Mouse (Mus musculus) cerebellum, postnatal 4 days (tissue): ENCODE results near the gene Ephb1.

Experiments
- DNase-seq, 2 experiments: peaks; one replicate each; pipeline ENCODE4 v3.0.0; 2022; ENCODE audit warnings: low spot score in 2 of 2, mixed read lengths in 1 of 2

Ephb1 gene

DNA sequence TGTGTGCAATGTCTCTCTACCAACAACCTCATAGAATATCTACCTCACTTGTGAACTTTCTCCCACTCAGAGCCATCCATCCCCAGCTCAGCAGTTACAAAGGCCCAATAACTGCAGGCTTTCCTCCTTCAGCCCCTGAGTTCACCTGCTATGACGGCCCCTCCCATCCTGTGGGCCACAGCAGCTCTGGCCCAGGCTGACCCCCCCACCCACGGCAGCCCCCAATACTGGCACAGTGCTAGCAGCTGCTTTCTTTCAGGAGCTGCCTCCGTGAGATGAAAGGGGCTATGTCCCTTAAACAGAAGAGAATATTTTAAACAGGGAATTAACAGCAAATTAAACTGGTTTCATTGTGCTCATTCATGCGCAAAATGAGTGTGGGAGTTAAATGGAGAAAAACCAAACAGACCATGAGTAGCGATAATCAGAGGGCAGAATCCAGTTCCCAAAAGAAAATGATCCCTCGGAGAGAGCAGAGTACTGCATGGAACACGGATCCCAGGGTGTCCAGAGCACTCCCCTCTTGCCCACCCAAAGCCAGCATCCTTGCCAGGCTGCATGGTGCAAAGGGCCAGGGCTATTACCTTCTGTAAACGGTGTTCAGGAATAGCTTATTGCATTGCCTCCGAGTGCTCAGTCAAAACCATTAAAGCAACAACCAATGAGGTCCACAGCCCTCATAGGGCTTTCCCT is 105.2 kb downstream of the Ephb1 start:
- no peak for DNase-seq

DNA sequence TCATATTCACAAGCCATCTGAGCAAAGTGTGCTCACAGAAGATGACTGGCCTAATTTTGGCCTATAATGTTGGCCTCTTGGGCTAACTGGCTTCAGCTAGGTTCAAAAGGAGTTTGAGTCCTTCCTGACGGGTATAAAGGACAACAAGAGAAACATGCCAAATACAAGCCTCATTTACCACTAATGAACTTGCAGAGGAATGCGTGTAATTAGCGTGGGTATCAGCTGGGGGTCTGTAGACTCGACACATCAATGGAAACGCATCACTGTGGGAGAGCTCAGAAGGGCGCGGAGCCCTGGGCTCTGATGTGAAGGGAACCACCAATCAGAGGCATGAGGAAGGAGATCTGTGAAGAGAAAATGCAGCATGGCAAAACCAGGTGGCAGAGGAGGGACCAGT is 108.9 kb downstream of the Ephb1 start:
- no peak for DNase-seq

DNA sequence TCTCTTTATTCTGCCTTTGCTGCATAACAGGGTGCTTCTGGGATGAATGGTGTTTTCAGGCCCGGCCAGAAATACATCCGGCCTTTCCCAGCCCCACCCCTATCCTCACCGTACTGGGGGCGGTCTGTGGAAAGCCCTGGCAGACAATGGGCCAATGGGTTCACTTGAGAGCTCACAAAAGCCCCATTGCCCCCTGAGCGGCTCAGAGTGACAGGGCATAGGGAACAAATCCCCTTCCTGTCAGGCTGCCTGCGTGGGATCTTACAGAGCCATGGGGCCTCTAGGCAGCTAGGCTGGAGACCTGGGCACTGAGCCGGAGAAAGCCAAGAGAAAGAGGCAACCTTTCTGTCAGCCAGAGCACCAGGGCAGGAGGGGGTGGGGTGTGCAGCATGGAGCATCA is 111.2 kb downstream of the Ephb1 start:
- peak in 1 of 2 experiments; percentile 22 for DNase-seq

DNA sequence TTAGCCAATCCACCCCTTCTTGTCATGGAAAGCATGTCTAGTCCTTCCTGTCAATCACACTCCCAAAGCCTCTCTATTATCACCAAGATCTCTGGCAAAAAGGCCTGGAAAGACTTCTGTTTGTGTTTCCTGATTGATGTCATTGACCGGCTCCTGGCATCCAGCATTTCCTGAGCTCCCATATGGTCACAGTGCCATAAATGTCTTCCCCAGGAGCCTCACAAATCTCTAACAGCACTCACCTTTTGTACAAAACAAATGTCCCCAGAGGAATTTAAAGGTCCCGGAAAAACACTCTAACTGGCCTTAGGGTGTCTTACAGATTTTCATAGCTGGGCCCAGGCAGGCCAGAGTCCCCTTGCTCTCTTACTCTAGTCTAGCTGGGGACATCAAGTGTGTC is 112.9 kb downstream of the Ephb1 start:
- DNase-seq, result no peak

DNA sequence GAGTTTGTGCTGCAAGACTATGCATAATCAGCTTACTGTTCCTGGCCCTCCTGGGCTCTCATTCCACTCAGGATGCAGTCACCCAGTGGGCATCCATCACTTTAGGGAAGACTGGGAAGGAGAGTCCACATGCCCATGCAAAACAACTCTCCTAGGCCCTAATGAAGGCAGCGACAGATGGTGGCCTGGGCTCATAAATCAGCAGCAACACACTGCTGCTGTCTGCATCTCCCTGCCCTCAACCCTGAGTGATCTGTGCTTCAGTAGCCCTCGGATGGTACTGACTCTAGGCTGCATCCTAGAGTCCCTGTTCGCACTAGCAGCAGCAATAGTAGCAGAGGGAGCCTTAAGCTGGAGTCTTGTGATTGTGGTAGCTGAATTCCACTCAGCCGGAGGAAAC is 114.3 kb downstream of the Ephb1 start:
- no peak for DNase-seq

DNA sequence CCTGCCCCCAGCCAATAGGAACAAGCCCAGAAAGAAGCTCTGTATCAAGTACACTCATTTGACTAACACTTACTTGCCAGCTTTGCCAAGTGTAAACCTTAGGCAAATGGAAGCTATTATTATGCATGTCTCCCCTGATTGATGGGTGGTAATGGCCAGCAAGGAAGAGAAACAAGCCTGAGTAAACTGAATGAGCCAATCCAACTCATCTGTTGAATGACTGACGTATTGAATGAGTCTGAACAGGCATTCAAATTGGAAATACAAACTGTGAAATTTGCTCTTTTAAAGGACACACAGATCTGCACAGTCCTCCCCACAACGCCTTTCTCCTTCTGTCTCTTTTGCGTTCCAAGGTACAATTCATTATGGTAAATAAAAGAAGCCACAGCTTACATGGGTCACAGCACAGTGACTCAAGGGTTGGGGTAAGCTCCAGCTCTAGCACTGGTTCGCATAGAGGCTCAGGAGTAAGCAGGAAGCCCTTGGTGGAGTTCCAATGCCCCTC is 119.0 kb downstream of the Ephb1 start:
- no peak for DNase-seq

DNA sequence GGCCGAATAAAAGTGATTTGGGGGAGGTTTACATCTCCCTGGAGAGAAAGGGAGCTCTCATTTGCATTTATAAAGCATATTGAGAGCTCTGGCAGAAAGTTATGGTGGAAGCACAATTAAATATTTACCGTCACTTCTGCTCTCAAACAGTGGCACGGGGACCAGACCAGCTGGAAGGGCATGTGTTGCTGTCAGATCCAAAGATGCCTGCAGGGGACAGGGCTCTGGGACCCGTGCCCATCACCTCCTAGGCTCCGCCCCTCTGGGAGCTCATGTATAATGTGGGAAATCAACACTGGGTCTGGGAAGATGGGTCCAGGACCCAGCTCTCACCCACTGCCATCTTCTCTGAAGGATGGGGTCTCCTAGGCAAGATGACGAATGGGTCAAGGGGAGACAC is 123.2 kb downstream of the Ephb1 start:
- peak in 1 of 2 experiments; percentile 70 for DNase-seq

DNA sequence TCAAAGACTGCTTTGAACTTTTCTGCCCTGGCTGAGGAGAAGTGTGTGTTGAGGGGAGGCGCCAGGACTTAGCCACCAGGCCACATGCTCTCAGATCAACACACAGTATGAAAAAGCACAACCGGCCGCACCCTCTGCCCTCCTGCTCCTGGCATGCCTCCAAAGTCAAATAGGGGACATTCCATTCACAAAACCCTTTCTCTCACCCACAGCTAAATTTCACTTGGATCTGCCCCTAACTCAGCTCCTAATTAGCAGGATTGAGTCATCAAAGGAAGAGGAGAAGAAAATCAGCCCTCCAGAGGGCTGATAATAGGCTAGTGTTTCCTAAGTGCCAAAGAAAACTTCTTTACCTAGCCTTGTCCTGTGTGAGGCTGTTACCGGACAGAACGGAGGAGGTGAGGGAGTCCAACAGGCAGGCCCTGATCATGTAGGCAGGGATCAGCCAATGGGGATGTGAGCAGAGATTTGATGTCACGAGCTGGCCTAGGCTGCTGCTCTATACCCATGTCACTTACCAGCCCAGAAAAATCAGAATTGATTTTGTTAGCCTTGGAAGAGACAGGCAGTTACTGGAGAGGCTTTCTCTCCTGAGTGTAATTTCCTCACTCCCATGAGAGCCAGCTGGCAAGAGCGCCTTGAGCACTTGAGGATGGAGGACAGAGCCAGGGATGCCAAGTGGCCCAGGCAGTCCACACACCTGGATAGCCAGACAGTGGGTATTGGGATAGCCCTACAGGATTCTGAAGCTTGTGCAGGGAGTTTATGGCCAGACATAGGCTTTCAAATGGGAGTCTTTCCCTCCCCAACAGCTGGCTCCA is 137.5 kb downstream of the Ephb1 start:
- no peak for DNase-seq

DNA sequence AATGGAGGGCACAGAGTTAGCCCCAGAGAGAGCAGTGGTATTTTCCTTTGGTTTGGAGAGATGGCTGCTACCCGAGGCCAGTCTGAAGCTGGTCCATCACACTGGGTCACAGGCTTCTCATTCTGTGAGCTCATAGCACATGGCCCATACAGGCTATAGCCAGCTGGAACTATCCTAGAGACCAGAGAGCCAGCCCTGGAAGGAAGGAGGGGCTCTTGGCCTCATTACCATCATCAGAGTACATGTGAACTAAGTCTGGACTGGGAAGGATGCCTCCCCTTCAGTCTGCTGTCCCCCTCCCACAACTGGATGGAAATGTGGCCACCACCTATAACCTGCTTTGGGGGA is 142.5 kb downstream of the Ephb1 start:
- no peak for DNase-seq

DNA sequence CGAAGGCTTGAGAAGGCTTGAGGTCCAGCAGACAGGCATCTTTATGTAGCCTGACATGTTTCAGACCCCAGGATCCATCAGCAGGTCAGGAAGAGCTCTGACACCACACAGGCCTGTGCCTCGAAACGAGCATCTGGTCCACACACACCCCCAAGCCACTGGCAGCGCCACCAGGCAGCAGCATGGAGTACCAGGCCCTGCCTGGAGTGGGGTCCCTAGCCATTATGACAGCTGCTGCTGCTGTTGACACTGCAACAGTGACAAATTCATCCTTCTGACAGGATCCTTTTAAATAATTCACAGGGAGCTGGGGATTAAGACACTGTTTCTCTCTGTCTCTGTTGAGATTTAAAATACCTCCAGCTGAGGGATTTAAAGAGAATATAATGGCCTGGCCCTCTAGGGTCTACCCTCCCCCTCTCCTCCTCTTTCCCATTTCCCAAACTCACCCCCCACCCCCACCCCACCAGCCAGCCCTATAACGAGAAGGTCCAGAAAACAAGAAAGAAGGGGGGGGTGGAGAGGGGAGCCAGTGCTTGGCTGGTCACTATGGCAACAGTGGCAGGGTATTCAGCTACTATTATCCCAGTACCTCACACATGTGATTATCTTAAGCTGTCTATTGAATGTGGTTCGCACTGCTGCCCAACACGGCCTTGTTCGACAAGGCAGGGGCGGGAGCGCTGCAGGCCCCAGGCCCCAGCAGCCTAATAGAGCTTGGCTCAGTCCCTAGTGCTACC is 143.0 kb downstream of the Ephb1 start:
- DNase-seq, result peak in 1 of 2 experiments; percentile 19

DNA sequence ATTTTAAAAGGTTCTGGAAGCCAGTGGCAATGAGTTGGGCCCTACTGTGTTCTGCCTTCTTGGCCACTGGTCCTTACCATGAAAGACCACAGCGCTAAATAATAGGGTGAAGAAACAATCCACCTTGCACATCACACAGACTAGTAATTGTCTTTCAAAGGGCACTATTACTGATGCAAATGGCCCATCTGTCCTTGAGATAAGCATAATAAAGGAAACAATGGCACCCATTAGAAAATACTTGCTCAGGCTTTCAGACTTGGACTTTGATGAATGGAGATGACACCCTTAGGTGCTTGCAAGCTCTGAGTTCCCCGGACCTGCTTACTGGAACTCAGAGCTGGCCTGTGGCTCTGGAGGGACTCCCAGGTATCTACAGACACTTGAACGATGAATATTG is 149.0 kb downstream of the Ephb1 start:
- no peak for DNase-seq

DNA sequence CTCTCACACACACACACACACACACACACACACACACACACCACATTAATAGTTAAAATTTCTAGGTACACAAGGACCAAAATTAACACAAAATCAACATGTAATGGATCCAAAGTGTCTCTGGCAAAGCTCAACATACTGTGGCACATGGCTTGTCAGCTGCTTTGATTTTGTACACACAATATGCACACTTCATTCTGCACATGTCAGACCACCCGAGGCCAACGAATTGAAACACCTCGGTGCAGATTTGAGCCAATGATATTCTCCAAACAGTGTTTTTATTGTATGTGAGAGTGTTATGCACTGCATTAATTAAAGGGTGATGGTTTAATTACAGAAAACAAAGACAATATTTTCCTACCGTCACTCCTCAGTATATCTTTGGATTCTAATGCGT is 152.6 kb downstream of the Ephb1 start:
- no peak for DNase-seq

DNA sequence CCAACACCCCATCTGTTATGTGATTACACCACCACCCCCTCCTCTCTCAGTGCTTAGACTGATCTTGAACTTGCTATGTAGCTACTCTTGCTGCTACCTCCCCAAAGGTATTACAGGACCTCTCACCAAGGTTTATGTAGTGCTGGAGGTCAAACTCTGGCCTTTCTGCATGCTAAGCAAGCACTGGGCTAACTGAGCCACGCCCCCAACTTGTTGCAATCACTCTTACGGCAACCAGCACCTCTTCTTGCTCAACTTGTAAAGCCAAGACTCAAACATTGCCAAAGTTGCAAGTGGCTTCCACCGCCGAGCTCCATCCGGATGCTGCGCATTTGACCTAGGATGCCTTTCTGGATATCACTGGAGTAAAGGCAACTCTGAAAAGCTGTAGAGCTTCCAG is 157.6 kb downstream of the Ephb1 start:
- no peak for DNase-seq

DNA sequence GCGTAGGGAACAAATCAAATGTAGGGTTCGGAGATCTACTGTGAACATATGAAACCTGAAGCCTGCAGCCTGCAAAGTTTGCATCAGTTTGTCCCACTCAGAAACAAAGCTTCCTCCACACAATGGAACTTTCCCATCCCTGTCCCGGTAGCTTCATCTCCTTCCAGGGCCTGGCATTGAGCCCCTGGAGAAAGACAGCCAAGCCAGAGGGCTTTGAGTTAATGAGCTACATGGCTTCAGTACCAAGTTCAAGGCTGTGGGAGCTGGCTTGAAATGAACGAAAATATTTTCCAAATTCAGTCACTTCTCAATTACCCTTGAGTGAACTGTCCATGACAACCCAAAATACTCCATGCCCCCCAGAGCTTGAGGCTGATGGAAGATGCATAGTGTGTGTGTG is 160.4 kb downstream of the Ephb1 start:
- DNase-seq, result peak in 1 of 2 experiments; percentile 34

DNA sequence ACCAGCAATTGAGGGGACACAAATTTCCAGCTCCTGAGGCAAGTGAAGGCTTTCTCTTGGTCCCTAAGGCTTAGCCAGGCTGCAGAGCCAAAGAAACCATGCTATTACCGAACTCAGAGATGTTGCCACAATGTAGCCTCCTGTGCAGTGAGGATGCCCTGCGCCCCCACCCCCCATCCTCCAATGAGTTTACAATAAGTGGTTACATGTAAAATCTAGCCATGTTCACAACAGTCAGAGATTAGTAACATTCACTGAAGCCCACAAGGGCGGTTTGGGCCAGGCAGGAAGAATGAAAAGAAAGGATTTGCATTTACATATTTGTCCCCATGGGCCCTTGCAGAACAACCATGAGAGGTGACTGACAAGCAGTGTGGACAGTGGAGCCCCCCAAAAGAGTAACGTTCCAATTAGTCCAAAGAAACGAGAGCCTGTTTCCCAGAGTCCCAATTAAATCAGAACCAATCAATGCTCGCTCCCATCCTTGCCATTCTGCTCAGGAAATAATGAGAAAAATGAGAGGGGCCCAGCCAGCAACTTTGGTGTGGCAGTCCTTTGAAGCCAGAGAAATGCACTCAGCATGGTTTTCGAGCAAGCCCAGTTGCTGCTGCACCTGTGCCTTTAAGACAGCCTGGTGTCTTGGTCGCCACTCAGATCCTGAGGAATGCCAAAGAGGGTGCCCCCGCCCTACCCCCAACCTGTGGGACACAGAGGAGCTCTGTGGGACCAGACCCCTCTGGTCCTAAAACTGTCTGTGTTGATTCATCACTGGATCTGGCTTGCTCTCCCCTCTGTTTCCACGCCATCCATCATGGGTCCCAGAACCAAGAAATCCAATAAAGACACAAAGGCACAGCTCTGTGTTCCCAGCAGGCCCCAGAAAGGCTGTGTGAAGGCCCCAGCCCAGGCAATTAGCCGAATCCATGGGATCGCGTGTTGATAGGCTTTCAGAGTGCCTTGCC is 161.5 kb downstream of the Ephb1 start:
- no peak for DNase-seq

DNA sequence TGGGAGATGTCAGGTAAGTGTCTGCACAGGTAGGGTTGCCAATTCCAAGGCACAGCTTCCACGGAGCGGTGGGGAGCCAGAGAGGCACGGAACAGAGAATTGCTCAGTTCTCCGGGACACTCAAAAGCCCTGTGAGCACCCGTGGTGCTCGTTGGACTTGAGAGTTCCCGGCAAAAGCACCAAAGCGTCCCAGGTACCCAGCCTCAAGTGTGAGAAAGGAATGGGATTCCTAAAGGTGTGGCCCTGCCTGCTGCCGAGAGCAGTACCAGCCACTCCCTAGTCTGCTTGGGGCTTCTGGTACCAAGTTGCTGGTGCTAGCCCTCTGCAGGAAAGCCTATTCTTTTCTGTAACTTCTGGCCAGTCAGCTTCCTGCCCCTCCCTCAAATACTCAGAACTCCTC is 164.4 kb downstream of the Ephb1 start:
- DNase-seq, result no peak

DNA sequence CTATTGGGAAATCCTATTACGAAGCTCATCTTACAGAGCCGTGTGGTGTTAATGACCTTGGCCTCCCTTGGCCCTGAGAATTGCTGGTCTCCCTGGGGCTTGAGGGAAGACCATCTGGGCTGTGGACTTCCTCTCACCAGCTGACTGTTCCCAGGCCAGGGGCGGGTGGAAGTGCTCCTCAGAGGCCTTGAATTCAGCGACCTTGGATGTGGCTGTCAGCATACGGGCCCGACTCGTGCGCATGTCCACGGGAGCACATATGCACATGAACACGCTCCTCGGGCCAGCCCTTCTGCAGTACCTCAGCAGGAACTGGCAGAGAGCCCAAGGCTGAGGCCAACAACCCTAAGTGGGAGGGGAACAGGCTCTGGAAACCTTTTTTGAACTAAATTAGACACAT is 165.1 kb downstream of the Ephb1 start:
- DNase-seq, result peak; percentile 47 to 85

DNA sequence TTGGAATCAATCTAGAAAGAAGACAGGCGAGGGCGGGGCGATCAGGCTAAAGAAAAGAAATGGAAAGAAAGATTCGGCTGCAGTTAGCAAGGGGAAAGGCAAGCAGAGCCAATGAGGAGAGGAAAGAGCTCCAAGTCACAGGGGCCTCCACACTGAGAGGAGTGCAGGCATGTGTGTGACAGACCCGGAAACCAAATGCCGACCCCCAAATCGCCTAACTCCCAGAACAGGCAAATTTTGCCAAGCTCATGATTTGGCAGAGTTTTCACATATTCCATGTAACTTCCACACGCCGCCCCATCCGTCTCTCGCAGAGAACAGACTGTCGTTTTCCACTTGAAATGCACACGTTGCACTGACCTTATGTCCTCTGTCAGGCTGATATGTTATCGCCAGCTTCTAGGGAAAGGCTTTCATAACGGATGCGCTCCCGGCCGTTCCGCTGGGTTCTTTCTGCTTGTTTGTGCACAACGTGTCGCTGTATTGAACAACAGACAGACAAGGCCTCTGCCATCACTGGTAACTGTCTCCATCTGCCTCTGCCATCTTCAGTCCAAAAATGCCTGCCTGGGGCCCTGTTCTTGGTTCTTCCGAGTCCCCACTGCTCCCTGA is 170.7 kb downstream of the Ephb1 start:
- DNase-seq, result peak in 1 of 2 experiments; percentile 44

DNA sequence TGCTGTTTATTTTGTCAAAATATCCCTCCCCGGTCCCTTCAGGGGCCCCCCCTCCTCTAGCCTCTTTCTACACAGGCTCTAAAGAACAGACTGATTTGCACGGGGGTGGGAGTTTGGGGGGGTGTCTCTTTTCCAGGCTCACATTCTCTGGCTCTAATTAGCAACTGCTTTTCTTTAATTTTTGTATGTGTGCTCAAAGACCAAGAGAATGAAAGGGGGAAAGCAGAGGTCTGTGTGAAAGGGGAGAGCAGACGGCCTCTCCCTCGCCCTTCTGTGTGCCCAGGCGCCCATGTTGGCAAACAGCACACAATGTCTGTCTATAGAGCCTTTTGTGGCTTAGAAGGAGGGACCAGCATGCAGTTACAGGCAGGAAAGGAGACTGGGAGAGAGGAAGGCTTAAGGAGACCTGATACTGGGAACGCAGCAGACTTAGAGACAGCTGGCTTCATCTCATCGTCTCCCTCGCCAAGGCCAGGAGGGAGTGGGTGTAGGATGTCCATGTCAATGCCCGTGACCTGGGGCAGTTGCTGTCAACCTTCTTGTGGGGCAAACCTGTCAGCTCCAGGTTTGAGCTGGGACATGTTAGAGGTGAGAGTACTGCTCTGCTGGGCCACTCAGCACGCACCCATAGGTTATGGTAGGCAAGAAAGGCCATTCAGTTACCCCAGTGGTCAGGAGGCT is 172.5 kb downstream of the Ephb1 start:
- DNase-seq, result no peak

DNA sequence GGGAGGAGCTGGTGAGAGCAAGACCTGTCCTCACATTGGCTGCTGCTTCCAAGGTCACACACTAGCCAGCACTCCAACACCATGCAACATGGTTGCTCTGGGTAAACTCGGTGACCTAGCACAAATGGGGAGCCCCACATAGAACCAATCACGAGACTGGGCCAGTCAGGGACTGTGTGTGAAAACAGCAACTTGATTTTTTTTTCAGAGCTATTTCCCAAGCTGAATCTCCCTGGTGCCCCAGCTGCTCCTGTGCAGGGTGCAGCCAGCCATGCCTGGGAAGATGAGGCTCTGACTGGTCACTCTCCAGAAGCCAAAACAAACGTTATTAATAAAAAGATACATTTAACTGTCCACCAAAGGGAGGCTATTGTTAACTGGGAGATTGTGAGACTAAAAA is 173.2 kb downstream of the Ephb1 start:
- DNase-seq, result no peak
